Mouse (Mus musculus) G1E (cell line): ENCODE results near the gene Magix. TPM values are rescaled to one million over a fixed set of nuclear protein-coding genes. Genes with fewer than 3 reads are reported as not detected.
A peak's percentile ranks its signal among the peaks of the same experiment; 100 is the strongest.
"Not testable (repeated sequence)": the region's sequence is repeated elsewhere in the genome, so short reads cannot be mapped to it uniquely, and the experiment has no call there.

ENCODE experiments used
- ATAC-seq: 2 replicates; pipeline ENCODE4 v1.8.0; 2016; ENCODE audit warnings: mild to moderate bottlenecking; ENCODE audit not compliant: insufficient number of reproducible peaks, poor library complexity, low FRiP score, severe bottlenecking; ENCODE audit errors: extremely low read depth
- DNase-seq: peaks from one replicate; pipeline ENCODE4 v3.0.0; 2012; ENCODE audit warnings: low spot score
- H3K27me3 ChIP-seq: 2 replicates; pipeline ENCODE4 v1.6.1; 2012; ENCODE audit warnings: mild to moderate bottlenecking, low read length, inconsistent platforms; ENCODE audit not compliant: insufficient read depth
- H3K36me3 ChIP-seq: replicated peaks from 2 replicates; pipeline ENCODE3; 2012; ENCODE audit warnings: mild to moderate bottlenecking, inconsistent platforms
- H3K4me1 ChIP-seq: 2 replicates; pipeline ENCODE4 v1.6.1; 2012; ENCODE audit warnings: low read depth, low read length, inconsistent platforms, mixed read lengths; ENCODE audit not compliant: insufficient read depth
- H3K4me3 ChIP-seq: 2 replicates; pipeline ENCODE4 v1.5.1; 2012; ENCODE audit warnings: low read depth, mild to moderate bottlenecking, inconsistent platforms, low read length, moderate library complexity, mixed read lengths
- H3K9me3 ChIP-seq: replicated peaks from 2 replicates; pipeline ENCODE4 v1.6.1; 2012; ENCODE audit warnings: inconsistent platforms
- CTCF ChIP-seq: IDR thresholded peaks from 2 replicates; pipeline ENCODE4 v1.5.1; 2012; ENCODE audit warnings: low read depth, low read length, inconsistent platforms, mixed read lengths
- GATA1 ChIP-seq: IDR thresholded peaks from 2 replicates; pipeline ENCODE4 v1.6.1; 2012; ENCODE audit warnings: borderline replicate concordance, low read length, inconsistent platforms, mixed read lengths
- GATA2 ChIP-seq: IDR thresholded peaks from 2 replicates; pipeline ENCODE4 v1.6.1; 2012; ENCODE audit warnings: low read depth, low read length, inconsistent platforms, borderline replicate concordance
- POLR2AphosphoS5 ChIP-seq: IDR thresholded peaks from 2 replicates; pipeline ENCODE4 v1.6.1; 2012; ENCODE audit warnings: low read depth, low read length, inconsistent platforms; ENCODE audit not compliant: insufficient replicate concordance
- TAL1 ChIP-seq: conservative IDR thresholded peaks from 2 replicates; pipeline ENCODE4 v1.6.1; 2012; ENCODE audit warnings: low read depth, low read length, inconsistent platforms, mixed read lengths
- polyA plus RNA-seq: library from polyadenylated mRNA; stranded (reverse); fragments of >175 nt; gene quantifications from 2 replicates; pipeline ENCODE4 v1.2.3, GENCODE M21; 2012
- total RNA-seq, 2 experiments: library from RNA; stranded (forward) in 1 of 2; stranded (reverse) in 1 of 2; fragments of 200-1000 nt in 1 of 2; fragments of >200 nt in 1 of 2; fragmentation: Nextera tagmentation in 1 of 2; gene quantifications; 2 replicates each; pipeline ENCODE4 v1.2.3; 2014 to 2017

Magix gene
- total and polyA plus RNA-seq, 3 experiments, result 0.05 to 0.27 TPM; not detected in 1

DNA sequence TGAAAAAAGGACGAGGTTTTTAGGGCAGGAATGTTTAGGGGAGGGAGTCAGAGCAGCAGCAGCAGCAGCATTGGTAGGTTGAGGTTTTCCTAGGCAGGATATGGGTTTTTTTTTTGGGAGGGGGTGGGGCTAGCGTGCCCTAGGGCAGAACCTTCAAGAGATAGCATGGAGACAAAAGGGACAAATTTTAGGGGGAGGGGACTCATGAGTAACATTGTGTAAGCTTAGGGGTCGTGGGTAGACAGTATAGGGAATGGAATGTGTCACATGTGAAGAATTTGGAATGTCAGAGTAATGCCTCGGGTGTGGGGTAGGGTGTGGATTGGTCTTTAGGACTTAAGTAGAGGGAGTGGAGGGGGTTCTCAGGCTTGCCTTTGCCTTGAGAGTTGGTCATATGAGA is 41.6 kb upstream of the Magix start:
- DNase-seq, result no peak
- peaks cover 42% of the 10 kb centered on the region for H3K36me3 ChIP-seq

DNA sequence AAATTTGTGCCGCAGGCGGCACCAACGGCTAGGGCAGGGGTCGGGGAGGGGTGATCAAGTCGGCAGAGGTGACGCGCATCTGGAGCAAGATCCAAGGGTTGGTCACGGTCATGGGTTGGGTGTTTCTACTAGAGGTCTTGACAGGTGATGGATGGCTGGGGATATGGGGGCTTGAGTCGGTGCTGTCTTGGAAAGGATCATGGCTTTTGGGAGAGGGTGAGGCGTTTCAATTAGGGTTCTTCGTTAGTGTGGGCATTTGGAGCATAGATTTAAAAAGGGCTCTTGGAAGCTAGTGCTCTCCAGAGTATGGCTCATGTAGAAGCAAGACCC is 41.2 kb upstream of the Magix start:
- Histone ChIP-seq H3K4me3 (peak overlapping the region; percentile 76), H3K36me3 (peaks cover 37% of the 10 kb centered on the region), H3K9me3 (no peaks in the 10 kb centered on the region), H3K4me1 (peaks cover 17% of the 10 kb centered on the region), H3K27me3 (no peaks in the 10 kb centered on the region)
- TF ChIP-seq TAL1 (no peak), GATA1 (no peak), CTCF (no peak), POLR2AphosphoS5 (no peak), GATA2 (no peak)
- DNase-seq (no peak), ATAC-seq (no peak)

More for the DNA sequence above, 41.6 kb upstream of the Magix start:
- Histone ChIP-seq H3K4me3 (peak overlapping the region; percentile 76), H3K9me3 (no peaks in the 10 kb centered on the region), H3K27me3 (no peaks in the 10 kb centered on the region), H3K4me1 (peaks cover 21% of the 10 kb centered on the region)
- TF ChIP-seq TAL1 (no peak), GATA2 (no peak), POLR2AphosphoS5 (no peak), CTCF (no peak), GATA1 (no peak)
- no peak for ATAC-seq

DNA sequence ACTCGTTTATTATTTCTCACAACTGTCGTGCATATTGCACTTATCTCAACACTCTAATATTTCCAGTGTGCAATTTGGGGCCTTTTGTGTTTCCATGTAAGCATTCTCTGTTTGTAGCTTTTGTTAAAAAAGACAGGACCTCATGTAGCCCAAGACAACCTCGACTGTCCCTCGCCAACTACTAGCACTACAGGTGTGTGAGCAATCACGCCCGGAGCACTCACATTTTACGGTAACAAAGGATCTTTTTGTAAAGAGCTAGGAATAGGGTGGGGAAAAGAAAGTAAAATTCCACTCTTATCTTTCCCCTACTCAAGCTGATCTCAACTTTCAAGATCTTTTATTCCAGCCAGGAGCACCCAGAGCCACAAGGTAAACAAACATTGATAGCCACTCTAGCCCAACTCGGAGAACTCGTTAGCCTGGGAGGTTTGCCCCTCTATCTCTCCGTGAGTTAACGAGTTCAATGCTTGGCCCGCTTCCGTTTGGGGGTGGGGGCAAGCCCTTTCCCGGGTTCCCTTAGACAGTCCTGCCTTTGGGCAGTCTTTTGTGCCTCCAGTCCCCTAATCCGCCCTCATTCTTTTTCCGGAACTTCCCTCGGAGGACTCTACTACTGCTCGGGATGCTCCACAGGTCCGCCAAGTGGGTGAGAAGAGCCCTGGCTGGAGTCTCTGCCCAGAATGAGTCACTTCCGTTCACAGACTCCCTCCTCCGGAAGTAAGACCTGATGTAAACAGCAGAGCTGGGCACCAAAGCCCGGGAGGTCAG is 40.6 kb upstream of the Magix start, which contains the start of gene Gm45208:
Gene Gm45208, plus strand, starts transcription at position 732 of the 768 bp plus-strand sequence.
- Histone ChIP-seq H3K36me3 (peaks cover 32% of the 10 kb centered on the region), H3K9me3 (no peaks in the 10 kb centered on the region), H3K27me3 (no peaks in the 10 kb centered on the region), H3K4me1 (peaks cover 12% of the 10 kb centered on the region), H3K4me3 (peak within 1 kb of the TSS; percentile 76)
- TF ChIP-seq GATA1 (no peak), CTCF (no peak), POLR2AphosphoS5 (no peak), GATA2 (no peak), TAL1 (no peak)
- DNase-seq, result peak; percentile 70
- ATAC-seq, result peak; percentile 91

DNA sequence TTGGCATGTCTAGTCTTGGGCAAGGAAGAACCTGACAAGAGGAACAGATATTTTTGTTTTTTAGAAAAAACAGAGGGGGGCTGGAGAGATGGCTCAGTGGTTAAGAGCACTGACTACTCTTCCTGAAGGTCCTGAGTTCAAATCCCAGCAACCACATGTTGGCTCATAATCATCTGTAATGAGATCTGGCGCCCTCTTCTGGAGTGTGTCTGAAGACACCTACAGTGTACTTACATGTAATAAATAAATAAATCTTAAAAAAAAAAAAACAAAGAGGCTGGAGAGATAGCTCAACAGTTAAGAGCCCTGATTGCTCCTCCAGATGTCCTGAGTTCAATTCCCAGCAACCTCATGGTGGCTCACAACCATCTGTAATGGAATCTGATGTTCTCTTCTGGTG is 35.0 kb upstream of the Magix start:
- not testable (repeated sequence) for H3K4me1 ChIP-seq, ATAC-seq, H3K36me3 ChIP-seq, H3K27me3 ChIP-seq, H3K9me3 ChIP-seq, DNase-seq, H3K4me3 ChIP-seq

DNA sequence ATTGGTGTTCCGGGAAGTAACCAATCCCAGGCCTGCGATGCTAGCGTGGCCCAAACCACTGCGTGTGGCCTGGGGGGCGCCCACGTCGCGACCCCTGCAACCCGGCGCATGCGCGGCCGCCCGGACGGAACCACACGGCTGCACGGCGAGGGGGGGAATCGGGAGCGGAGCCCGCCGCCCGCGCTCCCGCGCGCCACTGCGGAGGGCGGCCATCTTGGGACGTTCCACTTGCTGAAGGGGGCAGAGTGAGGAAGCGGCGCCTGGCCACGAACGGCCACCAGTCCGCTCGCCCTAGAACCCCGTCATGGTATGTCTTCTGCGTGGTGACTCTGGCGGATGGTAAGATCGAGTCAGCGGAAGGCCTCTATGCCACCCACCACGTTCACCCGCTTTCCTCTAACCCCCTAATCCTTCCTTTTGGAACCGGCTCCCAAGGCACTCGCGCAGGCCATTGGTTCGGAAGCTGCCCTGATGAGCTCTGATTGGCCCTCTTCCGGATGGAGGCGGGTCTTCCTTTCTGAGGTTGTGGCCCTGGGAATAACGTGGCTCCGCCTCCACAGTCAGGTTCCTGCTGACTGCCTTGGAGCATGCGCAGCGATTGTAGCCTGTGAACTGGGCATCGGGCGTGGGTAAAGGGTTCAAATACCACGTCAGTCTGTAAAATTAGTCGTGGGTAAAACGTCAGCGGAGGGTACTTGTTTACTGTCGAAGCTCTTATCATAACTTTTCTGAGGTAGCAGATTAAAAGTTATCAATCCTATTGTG is 33.3 kb upstream of the Magix start, which contains the start of gene Wdr45:
Gene Wdr45, plus strand, starts transcription at position 199 of the 765 bp plus-strand sequence.
- peak; percentile 97 for ATAC-seq
- H3K27me3 ChIP-seq, H3K4me1 ChIP-seq, H3K9me3 ChIP-seq, H3K36me3 ChIP-seq: not testable (repeated sequence)
- peak; percentile 40 for DNase-seq
- H3K4me3 ChIP-seq, result peak within 1 kb of the TSS; percentile 64

DNA sequence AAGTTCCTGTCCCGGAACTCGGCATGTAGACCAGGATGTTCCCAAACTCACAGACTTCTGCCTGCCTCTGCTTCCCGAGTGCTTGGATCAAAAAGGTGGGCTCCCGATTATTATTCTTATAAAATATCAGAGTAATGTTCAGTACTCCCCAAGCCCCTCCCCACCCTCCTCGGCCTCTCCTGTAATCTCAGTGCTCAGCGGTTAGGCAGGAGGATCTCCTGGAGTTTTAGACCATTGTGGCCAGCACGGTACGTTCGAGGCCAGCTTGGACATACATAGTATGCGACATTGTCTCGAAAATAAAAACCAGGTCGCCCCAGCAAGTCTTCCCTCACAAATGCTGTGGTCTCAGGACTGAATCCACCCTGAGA is 32.7 kb upstream of the Magix start:
- Histone ChIP-seq H3K36me3 (peaks cover 11% of the 10 kb centered on the region), H3K4me3 (peak overlapping the region; percentile 64)
- H3K9me3 ChIP-seq, DNase-seq, H3K27me3 ChIP-seq, H3K4me1 ChIP-seq, ATAC-seq: not testable (repeated sequence)

DNA sequence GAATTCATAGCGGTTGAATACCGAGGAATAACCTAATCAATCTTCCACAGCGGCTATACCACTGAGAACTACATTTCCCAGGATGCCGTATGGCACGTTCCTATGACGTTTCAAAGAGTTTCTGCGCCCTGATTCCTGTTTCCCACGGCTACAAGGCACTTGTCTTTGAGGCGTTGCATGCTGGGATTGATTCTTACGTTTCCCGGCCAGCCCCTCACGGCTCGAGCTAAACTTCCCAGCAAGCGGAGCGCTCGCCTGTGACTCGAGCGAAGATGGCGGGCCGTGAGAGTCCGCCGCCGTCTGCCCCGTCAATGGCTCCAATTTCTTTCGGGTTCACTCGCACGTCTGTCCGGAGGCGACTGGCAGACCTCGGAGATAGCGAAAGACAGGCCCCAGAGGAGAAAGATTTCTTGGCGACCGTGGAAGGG is 15.9 kb upstream of the Magix start, which contains the start of gene Gpkow:
Gene Gpkow, plus strand, starts transcription at position 178 of the 428 bp plus-strand sequence.
- DNase-seq, result peak; percentile 46
- Histone ChIP-seq H3K36me3 (peaks cover 36% of the 10 kb centered on the region), H3K4me3 (peak within 1 kb of the TSS; percentile 71), H3K27me3 (no peaks in the 10 kb centered on the region), H3K9me3 (no peaks in the 10 kb centered on the region), H3K4me1 (peaks cover 12% of the 10 kb centered on the region)
- no peak for TF ChIP-seq GATA1
- TF ChIP-seq POLR2AphosphoS5, result no peak
- no peak for TF ChIP-seq CTCF
- TF ChIP-seq GATA2, result no peak
- no peak for TF ChIP-seq TAL1
- ATAC-seq, result peak; percentile 96
